Mouse (Mus musculus): ENCODE measurements around the gene Abcc1. TPM values are rescaled to one million over a fixed set of nuclear protein-coding genes. Genes with fewer than 3 reads are reported as not detected.

The Abcc1 gene
- polyA plus RNA-seq, 1 experiment from 2014 or later = 2.7 TPM

DNA sequence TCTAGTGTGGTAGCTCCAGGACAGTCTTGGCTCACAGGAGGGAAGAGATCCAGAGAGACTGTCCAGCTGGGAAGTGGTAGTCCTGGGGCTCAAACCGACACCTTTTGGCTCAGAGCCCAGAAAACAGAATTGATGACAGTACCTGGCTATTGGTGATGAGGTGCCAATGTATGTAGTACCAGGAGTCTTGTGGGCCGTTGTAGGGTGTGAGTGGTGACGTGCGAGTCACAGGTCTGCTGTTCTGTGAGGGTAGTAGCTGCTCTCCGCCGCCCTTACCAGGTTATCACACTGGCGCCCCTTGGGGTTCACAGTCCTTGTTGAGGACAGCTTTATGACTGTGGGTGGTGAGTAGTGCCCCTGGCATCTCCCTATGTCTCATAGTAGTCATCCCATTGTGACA, 77.2 kb downstream of the Abcc1 start:
- Histone ChIP-seq H3K4me1 (ENCODE audit: control insufficient read depth, insufficient read depth, low read length) (no peaks in the 10 kb centered on the region), H3K4me3 (ENCODE audit: low read depth, low read length) (no peak overlapping the region), H3K27me3 (ENCODE audit: control insufficient read depth, insufficient read depth, low read length) (0 out of 2 replicates have a peak, but pooled peaks cover 2% of the 10 kb centered on the region), H3K4me2 (no peak overlapping the region), H3K36me3 (ENCODE audit: control insufficient read depth, insufficient read depth, low read length) (no peaks in the 10 kb centered on the region), H3K27ac (ENCODE audit: low read depth, low read length) (no peak overlapping the region), H3K9me3 (replicated peaks; ENCODE audit: control insufficient read depth, low read length) (no peaks in the 10 kb centered on the region), H3K9ac (ENCODE audit: low read depth, low read length) (no peak overlapping the region)
- ATAC-seq (replicated peaks; ENCODE audit: insufficient number of reproducible peaks, low FRiP score, low TSS enrichment) = no peak; the same call in 1 of the 2 replicates
- 77% methylated on average over 7 of the region's 7 CpGs for WGBS (ENCODE audit: insufficient replicate concordance)

DNA sequence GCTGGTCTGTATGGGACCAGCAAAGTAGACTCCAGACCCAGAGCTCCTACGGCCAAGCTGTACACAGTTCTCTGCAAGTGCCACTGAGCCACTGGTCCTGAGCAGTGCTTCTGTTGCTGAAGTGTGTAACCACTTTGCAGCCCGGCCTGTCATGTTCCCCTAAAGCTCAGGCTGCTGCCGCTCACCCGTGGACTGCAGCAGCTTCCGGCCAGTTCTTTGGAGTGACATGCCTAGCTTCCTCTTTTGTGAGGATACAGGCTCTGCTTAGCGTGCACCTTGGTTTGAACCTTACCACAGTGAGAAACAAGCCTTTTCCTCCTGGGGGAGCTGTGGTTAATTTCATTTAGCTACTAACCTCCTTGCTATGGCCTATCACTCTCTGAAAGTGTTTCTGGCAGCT, 77.7 kb downstream of the Abcc1 start:
- Histone ChIP-seq H3K27me3 (ENCODE audit: control insufficient read depth, insufficient read depth, low read length) (0 out of 2 replicates have a peak, but pooled peaks cover 2% of the 10 kb centered on the region), H3K36me3 (ENCODE audit: control insufficient read depth, insufficient read depth, low read length) (no peaks in the 10 kb centered on the region), H3K4me1 (ENCODE audit: control insufficient read depth, insufficient read depth, low read length) (no peaks in the 10 kb centered on the region), H3K4me3 (ENCODE audit: low read depth, low read length) (no peak overlapping the region), H3K9me3 (replicated peaks; ENCODE audit: control insufficient read depth, low read length) (no peaks in the 10 kb centered on the region), H3K9ac (ENCODE audit: low read depth, low read length) (no peak overlapping the region), H3K4me2 (no peak overlapping the region), H3K27ac (ENCODE audit: low read depth, low read length) (no peak overlapping the region)
- 82% methylated on average over 6 of the region's 6 CpGs for WGBS (ENCODE audit: insufficient replicate concordance)
- ATAC-seq (replicated peaks; ENCODE audit: insufficient number of reproducible peaks, low FRiP score, low TSS enrichment) = no peak

DNA sequence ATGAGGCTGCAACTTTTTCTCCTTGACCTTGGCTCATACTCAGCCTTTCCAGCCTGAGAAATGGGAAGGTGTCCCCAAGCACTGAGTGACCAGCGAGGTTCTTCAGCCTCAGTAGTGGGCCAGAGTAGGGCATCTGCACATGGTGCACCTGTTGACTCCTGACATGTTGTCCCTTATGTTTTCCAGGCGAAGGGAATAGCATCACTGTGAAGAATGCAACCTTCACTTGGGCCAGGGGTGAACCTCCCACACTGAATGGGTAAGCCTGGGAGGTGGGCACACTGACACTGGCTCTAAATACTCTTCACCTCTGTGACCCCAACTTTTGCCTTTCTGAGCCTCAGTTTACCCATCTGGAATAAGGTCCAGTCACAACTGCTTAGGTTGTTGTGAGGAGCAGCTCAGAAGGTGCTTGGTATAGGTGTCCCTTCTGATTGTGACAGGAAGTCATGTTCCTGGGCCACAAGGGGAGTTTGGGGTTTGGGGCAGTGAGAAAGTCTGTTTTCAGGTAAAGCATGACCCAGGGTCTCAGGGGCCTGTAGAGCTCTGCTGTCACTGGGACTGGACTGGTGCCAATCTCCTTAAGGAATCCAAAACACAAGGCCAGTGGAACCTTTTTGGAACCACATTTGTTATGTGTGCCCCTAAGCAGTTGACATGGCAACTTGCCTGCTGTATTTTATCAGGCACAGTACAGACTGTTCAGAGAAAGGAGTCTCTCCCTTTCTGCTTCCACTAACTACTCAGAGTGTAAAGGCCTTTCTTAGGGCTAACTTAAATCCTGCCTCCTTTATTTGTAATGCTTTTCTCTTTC, 78.7 kb downstream of the Abcc1 start:
- Histone ChIP-seq H3K36me3 (ENCODE audit: control insufficient read depth, insufficient read depth, low read length) (no peaks in the 10 kb centered on the region), H3K4me2 (no peak overlapping the region), H3K9ac (ENCODE audit: low read depth, low read length) (no peak overlapping the region), H3K27ac (ENCODE audit: low read depth, low read length) (no peak overlapping the region), H3K4me1 (ENCODE audit: control insufficient read depth, insufficient read depth, low read length) (no peaks in the 10 kb centered on the region), H3K9me3 (replicated peaks; ENCODE audit: control insufficient read depth, low read length) (no peaks in the 10 kb centered on the region), H3K27me3 (ENCODE audit: control insufficient read depth, insufficient read depth, low read length) (0 out of 2 replicates have a peak, but pooled peaks cover 2% of the 10 kb centered on the region), H3K4me3 (ENCODE audit: low read depth, low read length) (no peak overlapping the region)
- WGBS (ENCODE audit: insufficient replicate concordance) = 70% methylated on average over 2 of the region's 2 CpGs
- ATAC-seq (replicated peaks; ENCODE audit: insufficient number of reproducible peaks, low FRiP score, low TSS enrichment) = no peak

DNA sequence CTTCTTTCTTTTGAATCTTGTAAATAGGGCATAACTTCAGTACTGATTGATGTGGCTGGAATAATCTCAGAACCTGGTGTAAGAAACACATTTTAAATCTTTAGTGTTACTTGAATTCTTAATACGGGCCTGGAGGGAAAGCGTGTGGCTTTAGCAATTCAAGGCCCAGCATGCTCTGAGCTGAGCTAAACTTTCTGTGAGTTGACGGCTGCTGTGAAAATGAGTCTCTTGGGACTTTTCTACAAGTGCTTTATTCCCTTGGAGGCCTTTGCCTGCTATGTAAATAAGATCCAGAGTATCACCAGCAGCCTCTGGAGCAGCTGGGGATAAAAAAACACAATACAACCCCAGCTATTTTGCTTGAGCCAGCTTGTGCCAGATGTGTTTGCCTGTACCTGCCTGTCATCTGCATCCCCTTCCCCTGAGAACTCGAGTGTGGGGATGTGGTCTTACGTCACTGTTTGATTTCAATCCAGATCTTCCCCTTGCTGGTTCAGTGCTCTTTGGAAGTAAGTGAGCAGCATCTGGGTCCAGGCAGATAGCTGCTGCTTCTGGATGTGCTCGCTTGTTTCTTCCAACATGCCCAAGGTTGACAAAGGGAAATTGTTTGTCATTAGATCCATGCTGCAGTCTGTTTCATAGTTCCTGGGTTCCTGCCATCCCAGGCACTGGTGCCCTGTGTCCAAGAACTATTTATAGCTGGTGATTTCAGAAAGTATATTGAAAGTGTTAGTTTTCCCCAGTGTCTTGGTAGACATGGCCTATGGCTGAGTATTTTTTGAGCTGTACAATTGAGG, 82.9 kb downstream of the Abcc1 start:
- no peak for ATAC-seq (replicated peaks; ENCODE audit: insufficient number of reproducible peaks, low FRiP score, low TSS enrichment)
- no peak overlapping the region for H3K27ac ChIP-seq (ENCODE audit: low read depth, low read length)
- no peak overlapping the region for H3K9ac ChIP-seq (ENCODE audit: low read depth, low read length)
- no peaks in the 10 kb centered on the region for H3K27me3 ChIP-seq (ENCODE audit: control insufficient read depth, insufficient read depth, low read length)
- no peak overlapping the region for H3K4me3 ChIP-seq (ENCODE audit: low read depth, low read length)
- H3K36me3 ChIP-seq (ENCODE audit: control insufficient read depth, insufficient read depth, low read length) = no peaks in the 10 kb centered on the region
- H3K9me3 ChIP-seq (replicated peaks; ENCODE audit: control insufficient read depth, low read length) = no peaks in the 10 kb centered on the region
- H3K4me2 ChIP-seq = no peak overlapping the region
- 72% methylated on average over 6 of the region's 6 CpGs for WGBS (ENCODE audit: insufficient replicate concordance)
- no peaks in the 10 kb centered on the region for H3K4me1 ChIP-seq (ENCODE audit: control insufficient read depth, insufficient read depth, low read length)

DNA sequence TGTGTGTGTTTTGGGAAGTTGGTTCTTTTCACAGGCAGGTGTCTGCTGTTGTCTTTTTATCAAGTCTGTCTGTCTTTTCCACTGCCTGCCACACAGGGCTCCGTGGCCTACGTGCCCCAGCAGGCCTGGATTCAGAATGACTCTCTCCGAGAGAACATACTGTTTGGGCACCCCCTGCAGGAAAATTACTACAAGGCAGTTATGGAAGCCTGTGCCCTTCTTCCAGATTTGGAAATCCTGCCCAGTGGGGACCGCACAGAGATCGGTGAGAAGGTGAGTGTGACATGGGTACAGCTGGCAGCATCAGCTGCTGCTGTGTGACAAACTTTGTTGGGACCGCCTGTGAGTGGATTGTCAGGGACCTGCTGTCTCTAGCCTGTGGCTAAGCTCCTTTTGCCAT, 83.8 kb downstream of the Abcc1 start:
- Histone ChIP-seq H3K36me3 (ENCODE audit: control insufficient read depth, insufficient read depth, low read length) (no peaks in the 10 kb centered on the region), H3K27me3 (ENCODE audit: control insufficient read depth, insufficient read depth, low read length) (no peaks in the 10 kb centered on the region), H3K4me3 (ENCODE audit: low read depth, low read length) (no peak overlapping the region), H3K9ac (ENCODE audit: low read depth, low read length) (no peak overlapping the region), H3K27ac (ENCODE audit: low read depth, low read length) (no peak overlapping the region), H3K9me3 (replicated peaks; ENCODE audit: control insufficient read depth, low read length) (no peaks in the 10 kb centered on the region), H3K4me2 (no peak overlapping the region), H3K4me1 (ENCODE audit: control insufficient read depth, insufficient read depth, low read length) (no peaks in the 10 kb centered on the region)
- WGBS (ENCODE audit: insufficient replicate concordance) = 74% methylated on average over 6 of the region's 6 CpGs
- no peak for ATAC-seq (replicated peaks; ENCODE audit: insufficient number of reproducible peaks, low FRiP score, low TSS enrichment)

DNA sequence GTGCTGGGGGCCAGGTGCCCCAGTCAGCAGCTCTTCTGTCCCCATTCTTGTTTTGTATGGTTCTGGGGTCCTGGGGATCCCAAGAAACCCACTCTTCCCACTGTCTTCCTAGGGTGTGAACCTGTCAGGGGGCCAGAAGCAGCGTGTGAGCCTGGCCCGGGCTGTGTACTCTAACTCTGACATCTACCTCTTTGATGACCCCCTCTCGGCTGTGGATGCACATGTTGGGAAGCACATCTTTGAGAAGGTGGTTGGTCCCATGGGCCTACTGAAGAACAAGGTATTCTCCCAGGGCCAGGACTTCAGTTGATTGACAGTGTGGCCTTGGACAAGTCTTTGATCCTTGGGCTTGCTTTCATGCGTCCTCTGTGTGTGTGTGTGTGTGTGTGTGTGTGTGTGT, 86.0 kb downstream of the Abcc1 start:
- no peak for ATAC-seq (replicated peaks; ENCODE audit: insufficient number of reproducible peaks, low FRiP score, low TSS enrichment)
- Histone ChIP-seq H3K4me2 (no peak overlapping the region), H3K4me1 (ENCODE audit: control insufficient read depth, insufficient read depth, low read length) (0 out of 2 replicates have a peak, but pooled peaks cover 2% of the 10 kb centered on the region), H3K27me3 (ENCODE audit: control insufficient read depth, insufficient read depth, low read length) (no peaks in the 10 kb centered on the region), H3K9me3 (replicated peaks; ENCODE audit: control insufficient read depth, low read length) (no peaks in the 10 kb centered on the region), H3K4me3 (ENCODE audit: low read depth, low read length) (no peak overlapping the region), H3K36me3 (ENCODE audit: control insufficient read depth, insufficient read depth, low read length) (no peaks in the 10 kb centered on the region), H3K27ac (ENCODE audit: low read depth, low read length) (no peak overlapping the region), H3K9ac (ENCODE audit: low read depth, low read length) (no peak overlapping the region)
- 79% methylated on average over 4 of the region's 4 CpGs for WGBS (ENCODE audit: insufficient replicate concordance)

DNA sequence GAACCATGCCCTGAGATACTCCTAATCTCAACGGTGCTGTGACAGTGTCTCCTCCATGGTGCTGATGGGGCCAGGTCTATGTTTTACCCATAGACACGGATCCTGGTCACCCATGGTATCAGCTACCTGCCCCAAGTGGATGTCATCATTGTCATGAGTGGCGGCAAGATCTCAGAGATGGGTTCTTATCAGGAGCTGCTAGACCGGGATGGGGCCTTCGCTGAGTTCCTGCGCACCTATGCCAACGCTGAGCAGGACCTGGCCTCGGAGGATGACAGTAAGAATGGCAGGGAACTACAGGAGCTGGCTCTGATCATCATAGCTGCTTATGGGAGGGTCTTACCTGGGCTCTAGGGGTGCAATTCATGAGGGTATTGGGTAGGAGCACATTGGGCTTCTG, 86.9 kb downstream of the Abcc1 start:
- Histone ChIP-seq H3K36me3 (ENCODE audit: control insufficient read depth, insufficient read depth, low read length) (no peaks in the 10 kb centered on the region), H3K27me3 (ENCODE audit: control insufficient read depth, insufficient read depth, low read length) (no peaks in the 10 kb centered on the region), H3K9ac (ENCODE audit: low read depth, low read length) (no peak overlapping the region), H3K4me3 (ENCODE audit: low read depth, low read length) (no peak overlapping the region), H3K4me2 (no peak overlapping the region), H3K9me3 (replicated peaks; ENCODE audit: control insufficient read depth, low read length) (no peaks in the 10 kb centered on the region), H3K27ac (ENCODE audit: low read depth, low read length) (no peak overlapping the region), H3K4me1 (ENCODE audit: control insufficient read depth, insufficient read depth, low read length) (0 out of 2 replicates have a peak, but pooled peaks cover 2% of the 10 kb centered on the region)
- no peak for ATAC-seq (replicated peaks; ENCODE audit: insufficient number of reproducible peaks, low FRiP score, low TSS enrichment)
- WGBS (ENCODE audit: insufficient replicate concordance) = 91% methylated on average over 8 of the region's 8 CpGs

DNA sequence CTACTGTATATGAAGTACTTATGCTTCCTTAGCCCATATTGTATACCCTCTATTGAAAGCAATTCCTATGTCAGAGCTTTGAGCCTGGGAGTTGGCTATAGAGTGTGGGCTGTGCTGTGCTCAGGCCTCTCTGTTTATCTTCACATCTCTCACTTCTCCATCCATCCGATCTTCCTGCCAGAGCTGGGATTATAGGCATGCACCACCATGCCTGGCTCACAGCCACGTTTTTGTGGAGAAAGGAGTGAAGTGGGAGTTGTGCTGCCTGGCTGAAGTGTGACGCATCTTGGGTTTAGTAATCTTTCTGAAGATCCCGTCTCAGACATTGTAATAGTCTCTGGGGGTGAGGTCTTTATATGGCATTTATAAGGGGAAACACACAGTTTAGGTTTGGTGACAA, 88.5 kb downstream of the Abcc1 start:
- no peak overlapping the region for H3K9ac ChIP-seq (ENCODE audit: low read depth, low read length)
- H3K9me3 ChIP-seq (replicated peaks; ENCODE audit: control insufficient read depth, low read length) = no peaks in the 10 kb centered on the region
- no peaks in the 10 kb centered on the region for H3K27me3 ChIP-seq (ENCODE audit: control insufficient read depth, insufficient read depth, low read length)
- no peaks in the 10 kb centered on the region for H3K36me3 ChIP-seq (ENCODE audit: control insufficient read depth, insufficient read depth, low read length)
- 81% methylated on average over 4 of the region's 4 CpGs for WGBS (ENCODE audit: insufficient replicate concordance)
- no peak overlapping the region for H3K4me3 ChIP-seq (ENCODE audit: low read depth, low read length)
- 0 out of 2 replicates have a peak, but pooled peaks cover 2% of the 10 kb centered on the region for H3K4me1 ChIP-seq (ENCODE audit: control insufficient read depth, insufficient read depth, low read length)
- H3K4me2 ChIP-seq = no peak overlapping the region
- no peak for ATAC-seq (replicated peaks; ENCODE audit: insufficient number of reproducible peaks, low FRiP score, low TSS enrichment)
- H3K27ac ChIP-seq (ENCODE audit: low read depth, low read length) = no peak overlapping the region
